Mouse (Mus musculus) layer of hippocampus, adult 9-11 months (tissue): ENCODE data around the gene Pigq.

Source experiments
- DNase-seq: peaks from one replicate; pipeline ENCODE4 v3.0.0; 2022

The Pigq gene

DNA sequence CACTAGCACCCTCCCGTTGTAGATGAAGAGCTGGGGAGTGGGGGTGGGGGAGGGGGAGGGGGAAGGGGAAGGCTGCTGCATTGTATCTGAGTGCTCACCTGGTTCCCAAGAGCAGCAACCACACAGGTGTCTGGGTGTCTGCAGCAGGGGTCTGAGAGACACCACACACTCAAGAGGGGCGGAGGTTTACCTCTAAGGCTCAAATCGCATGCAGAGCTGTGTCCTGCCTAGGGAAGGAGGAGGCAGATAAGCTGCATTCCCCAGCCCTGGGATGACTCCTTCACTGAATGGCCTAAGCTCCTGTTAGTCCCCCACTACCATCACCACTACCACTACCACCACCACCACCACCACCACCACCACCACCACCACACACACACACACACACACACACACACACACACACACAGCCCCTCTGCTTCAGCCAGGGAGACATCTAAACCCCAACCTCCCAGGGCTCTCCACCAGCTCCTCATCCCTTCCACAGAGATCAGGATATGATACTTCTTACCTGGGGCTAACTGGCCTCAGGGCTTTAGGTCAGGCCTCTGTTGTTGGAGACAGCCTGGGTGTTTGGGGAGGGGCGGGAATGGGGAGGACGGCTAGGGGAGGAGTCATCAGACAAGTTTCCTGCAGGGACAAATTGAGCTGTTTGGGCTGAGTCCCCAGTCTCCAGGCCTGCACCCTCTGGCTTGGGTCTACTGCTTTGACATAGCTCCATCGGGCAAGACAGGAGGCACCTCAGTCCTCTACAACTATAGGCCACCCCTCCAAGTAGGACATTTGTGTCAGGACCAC lies at the start of gene Pigq, which contains the start of gene Nhlrc4:
Gene Pigq (minus strand): TSS at position 571 of the 798 bp plus-strand sequence.
Gene Nhlrc4 (minus strand): TSS at position 596 of the 798 bp plus-strand sequence.
- DNase-seq, result no peak

GRCm38 (mm10) chr17:25993489-25993888 lies 48.8 kb upstream of the Pigq start:
- no peak for DNase-seq

GRCm38 (mm10) chr17:25992274-25992673 lies 47.5 kb upstream of the Pigq start:
- no peak for DNase-seq

DNA sequence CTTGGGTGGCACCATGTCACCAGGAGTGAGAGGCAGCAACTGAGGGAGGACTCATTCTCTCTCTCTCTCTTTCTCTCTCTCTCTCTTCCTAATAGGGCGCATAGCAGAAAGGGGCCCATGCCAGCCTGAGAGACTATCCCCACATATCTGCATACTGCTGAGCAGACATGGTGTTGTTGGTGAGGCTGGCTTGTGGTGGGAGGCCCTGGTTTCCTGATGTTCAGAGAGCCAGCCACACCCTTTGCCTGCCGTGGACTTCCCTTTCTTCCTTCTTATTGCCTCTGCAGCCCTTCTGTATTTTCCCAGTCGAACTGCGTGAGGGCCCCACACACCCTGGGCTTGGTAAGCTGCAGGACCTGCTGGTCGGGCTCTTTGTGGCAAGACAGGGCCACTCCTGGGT lies 45.6 kb upstream of the Pigq start:
- no peak for DNase-seq

DNA sequence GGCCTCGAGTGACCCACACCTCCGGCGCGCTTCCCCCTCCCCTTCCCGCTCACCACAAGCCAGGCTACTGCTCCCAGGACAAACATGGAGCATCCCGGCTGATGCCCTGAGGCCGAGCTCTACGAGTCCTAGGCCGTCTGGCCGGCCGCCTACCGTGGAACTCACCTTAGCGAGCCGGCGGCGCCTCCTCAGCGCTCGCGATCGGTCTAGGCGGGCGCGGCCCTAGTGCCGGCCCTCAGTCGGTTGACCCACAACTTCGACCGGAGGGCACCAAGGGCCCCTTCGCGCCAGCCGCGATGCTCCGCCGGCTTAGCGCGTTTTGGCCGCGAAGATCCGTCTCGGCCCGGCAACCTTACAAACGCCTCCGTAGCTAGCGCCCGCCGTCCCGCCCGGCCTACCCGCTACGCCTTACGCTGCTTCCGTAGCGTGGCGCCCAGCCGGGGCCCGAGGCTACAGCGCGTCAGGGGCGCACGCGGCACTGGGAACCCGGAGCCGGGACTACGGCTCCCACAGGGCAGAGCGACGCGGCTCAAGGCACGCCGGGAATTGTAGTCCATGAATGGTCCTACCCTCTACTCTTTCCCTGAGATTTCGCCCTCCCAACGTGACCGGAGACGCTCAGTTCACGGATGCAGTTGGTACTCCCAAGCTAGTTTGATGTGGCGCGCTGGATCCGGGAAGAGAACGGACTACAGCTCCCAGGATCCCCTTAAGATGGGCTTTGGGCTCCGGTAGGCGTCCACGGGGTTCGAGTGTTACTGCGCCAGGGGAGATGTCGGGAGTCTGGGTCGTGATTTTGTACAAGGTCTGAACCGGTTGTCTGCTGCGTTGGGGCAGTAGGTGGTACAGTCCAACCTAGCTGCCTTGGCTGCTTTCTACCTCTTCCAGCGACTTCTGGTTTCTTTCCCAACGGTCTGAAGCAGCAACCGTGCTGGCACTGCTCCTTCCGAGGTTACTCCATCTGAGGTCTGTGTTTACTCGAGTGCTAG lies 40.9 kb upstream of the Pigq start, which contains the start of gene Capn15:
Gene Capn15 (minus strand): TSS at position 491 of the 989 bp plus-strand sequence.
- DNase-seq, result peak; percentile 97

GRCm38 (mm10) chr17:25984556-25985305 lies 40.0 kb upstream of the Pigq start:
- DNase-seq, result no peak

GRCm38 (mm10) chr17:25984066-25984465 lies 39.3 kb upstream of the Pigq start:
- DNase-seq, result no peak

GRCm38 (mm10) chr17:25982913-25983312 lies 38.2 kb upstream of the Pigq start:
- DNase-seq, result no peak

DNA sequence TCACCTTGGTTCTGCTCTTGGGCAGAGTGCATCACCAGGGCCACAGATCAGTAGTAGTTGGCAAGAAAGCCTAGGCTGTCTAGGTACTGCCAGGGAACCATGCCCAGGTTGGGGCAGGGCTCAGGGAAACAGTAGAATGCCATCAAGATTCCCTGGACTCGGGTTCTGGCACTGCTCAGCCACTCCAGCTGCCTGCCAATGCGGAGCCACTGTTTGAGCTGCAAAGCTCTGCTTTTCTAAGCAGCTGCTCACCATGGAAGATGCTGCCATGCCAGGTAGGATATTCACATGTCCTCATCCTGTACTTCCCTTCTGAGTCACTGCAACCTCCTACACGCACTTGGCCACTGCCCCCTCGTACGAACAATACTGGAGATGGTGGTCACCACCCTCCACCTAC lies 36.1 kb upstream of the Pigq start:
- DNase-seq, result no peak

- no peak for DNase-seq
Observed at GRCm38 (mm10) chr17:25979829-25980738, 35.3 kb upstream of the Pigq start.

GRCm38 (mm10) chr17:25970954-25971707 lies 26.4 kb upstream of the Pigq start:
- no peak for DNase-seq

GRCm38 (mm10) chr17:25970448-25970847 lies 25.7 kb upstream of the Pigq start:
- DNase-seq, result no peak

GRCm38 (mm10) chr17:25968176-25968575 lies 23.4 kb upstream of the Pigq start:
- no peak for DNase-seq

GRCm38 (mm10) chr17:25967652-25968051 lies 22.9 kb upstream of the Pigq start:
- no peak for DNase-seq

- DNase-seq, result no peak
Observed at GRCm38 (mm10) chr17:25964271-25964670, 19.5 kb upstream of the Pigq start.

DNA sequence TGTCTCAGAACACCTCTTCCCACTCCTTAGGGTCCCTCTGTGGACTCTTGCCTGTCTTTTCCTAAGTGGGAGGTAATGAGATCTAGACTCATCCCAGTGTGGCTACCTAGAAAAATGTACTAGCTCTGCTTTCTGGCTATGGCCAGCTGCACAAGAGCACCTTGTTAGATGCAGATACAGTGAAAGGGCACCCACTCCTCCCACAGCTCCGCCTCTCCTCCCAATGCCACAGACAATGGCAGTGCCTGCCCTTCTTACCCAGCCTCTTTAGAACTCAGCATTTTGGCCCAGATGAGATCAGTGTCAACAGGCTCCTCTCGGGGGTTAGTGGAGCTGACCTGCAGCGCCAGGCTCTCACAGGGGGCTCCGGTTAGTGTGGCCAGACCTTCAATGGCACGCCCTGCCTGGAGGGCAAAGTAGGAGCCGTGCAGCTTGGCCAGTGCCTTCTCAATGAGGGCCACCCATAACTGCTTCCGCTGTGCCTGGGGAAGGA lies 17.7 kb upstream of the Pigq start:
- no peak for DNase-seq

DNA sequence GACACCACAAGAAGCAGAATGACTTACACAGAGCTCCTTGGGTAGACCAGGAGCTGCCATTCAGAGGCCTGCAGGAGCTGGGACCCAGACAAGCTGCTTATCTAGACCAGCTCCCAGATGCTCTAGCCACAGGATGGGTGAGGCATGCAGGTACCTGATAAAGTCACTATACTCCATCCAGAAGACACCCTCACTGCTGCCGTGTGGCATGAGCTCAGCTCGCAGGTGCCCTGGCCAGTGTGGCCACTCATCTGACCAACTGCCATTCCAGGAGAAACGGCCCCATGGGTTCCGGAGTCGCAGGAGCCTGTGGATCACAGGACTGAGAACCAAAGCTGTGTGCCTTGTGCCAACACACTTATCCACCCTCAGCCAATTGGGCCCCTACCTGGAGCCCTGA lies 16.8 kb upstream of the Pigq start:
- no peak for DNase-seq

DNA sequence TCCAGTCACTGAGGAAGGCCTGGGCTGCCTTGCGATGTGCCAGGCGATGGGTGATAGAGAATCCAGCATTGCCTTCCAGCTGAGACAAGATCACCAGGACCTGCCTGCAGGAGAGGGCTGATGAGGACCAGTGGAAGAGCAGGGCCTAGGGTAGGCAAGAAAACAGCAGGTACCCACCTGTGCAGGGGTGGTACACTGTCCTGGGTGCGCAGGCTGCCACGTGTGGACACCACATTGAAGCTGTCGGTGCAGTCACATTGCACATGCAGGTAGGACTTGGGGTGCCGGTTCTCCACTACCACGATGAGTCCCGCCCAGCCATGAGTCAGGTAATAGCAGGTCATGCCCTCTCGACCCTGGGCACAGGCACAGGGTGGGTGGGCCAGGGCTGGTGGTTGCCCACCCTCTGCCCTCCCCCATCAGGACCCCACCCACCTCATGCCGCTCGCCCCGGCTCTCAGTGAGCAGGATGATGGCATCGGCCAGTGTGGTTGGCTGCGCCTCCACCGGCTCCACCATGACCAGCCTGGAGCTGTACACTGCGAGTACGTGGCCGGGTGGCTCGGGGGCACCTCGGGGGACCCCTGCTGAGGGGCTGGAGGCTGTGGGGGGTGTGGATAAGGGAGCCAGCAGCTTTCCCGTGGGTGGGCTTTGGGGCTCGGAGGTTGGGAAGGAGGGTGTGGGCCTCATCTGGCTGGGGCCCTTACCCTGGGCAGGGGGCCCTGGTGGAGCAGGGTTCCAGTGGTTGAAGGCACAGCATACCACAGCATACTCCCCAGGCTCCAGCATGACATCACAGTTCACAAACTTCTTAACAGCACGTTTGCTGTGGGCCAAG lies 15.1 kb upstream of the Pigq start:
- no peak for DNase-seq

DNA sequence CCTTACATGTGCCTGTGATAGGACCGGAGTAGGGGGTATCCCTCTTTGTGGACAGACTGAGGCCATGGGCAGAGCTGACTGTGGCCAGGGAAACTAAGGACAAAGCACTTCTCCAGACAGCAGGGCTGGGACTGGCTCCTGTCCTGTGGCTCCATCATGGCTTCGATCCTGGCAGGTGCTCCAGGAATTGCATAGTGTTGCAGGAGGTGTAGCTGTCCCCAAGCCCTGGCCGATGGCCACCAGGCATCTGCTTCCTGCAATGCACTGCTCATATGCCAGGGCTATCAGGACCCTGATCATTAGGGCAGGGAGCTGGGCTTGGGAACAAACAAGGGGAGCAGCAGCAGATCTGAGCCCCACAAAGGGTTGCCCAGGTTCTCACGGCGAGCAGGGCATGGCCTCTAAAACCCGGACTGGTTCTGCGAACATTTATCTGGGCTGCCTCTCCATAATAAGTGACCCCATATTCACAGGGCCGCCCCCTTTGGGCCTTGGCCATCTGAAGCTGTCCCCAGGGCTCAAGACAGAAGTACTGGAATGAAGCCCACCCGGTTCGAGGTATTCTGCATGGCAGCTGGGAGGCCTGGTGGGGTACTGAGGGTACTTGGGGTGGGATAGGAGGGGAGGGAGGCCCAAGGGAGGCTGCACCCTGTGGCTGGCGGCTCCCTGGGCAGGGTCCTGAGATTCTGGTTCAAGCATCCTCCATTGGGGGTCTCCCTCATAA lies 14.2 kb upstream of the Pigq start:
- no peak for DNase-seq
